Mouse (Mus musculus): ENCODE measurements around the gene Cntrob. TPM values are rescaled to one million over a fixed set of nuclear protein-coding genes. Genes with fewer than 3 reads are reported as not detected.
A peak's percentile ranks its signal among the peaks of the same experiment; 100 is the strongest.

Cntrob gene
- total and polyA plus RNA-seq, 2 experiments from 2014 or later, result 6.9 to 7.5 TPM

DNA sequence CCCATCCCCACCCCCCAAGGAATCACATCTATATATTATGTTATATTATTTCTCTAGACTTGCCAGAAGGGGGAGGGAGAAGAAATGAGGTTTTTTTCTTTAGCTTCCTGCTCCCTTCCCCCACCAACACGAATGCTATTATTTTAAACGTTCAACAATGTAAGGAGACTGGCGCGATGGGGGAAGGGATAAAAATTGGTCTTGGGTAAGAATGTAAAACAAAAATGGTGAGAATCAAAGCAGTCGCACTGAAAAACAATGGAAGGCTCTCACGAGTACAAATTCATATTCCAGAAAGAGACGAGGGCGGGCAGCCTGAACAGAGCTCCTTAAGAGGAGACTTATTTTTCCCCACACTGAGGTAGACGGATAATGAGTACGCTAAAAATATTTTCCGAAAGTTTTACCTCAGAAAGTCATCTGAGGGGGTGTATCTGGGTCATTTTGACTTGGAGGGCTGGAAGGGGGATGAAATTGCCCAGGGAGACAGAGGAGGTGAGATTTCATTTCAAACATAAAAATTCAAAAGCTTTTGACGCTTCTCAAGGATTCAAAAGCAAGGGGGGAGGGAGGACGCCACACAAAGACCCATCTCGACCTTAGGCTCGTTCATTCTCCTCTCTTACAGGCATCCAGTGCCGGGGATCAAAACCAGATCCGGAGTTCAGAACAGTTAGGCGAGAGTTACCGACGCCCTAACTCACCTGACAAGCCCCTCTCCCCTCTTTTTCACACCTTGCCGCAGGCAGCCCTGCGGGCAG, 43.5 kb upstream of the Cntrob start:
- WGBS, result under 1% methylated on average over 22 of the region's 22 CpGs
- Histone ChIP-seq H3K4me2 (ENCODE audit: low read depth, low read length) (peak overlapping the region; percentile 99), H3K27me3 (ENCODE audit: control insufficient read depth, insufficient read depth, low read length) (no peaks in the 10 kb centered on the region), H3K9ac (replicated peaks; ENCODE audit: low read depth, low read length) (peak overlapping the region; percentile 99), H3K9me3 (replicated peaks; ENCODE audit: control insufficient read depth, low read length) (no peaks in the 10 kb centered on the region), H3K36me3 (replicated peaks; ENCODE audit: control insufficient read depth, insufficient read depth, low read length) (peaks cover 9% of the 10 kb centered on the region), H3K27ac (ENCODE audit: low read depth) (peak overlapping the region; percentile 97), H3K4me3 (ENCODE audit: low read depth, low read length) (peak overlapping the region; percentile 99), H3K4me1 (ENCODE audit: control insufficient read depth, insufficient read depth) (peaks cover 43% of the 10 kb centered on the region)
- DNase-seq (ENCODE audit: low spot score), result peak; percentile 36
- no peak for ATAC-seq (ENCODE audit: insufficient read depth, low read depth)
- TF ChIP-seq EP300 (IDR thresholded peaks at IDR 0.05; ENCODE audit: low read depth) (no peak; the same call in 1 of the 2 replicates), CTCF (IDR thresholded peaks at IDR 0.05; ENCODE audit: low read depth) (no peak)

DNA sequence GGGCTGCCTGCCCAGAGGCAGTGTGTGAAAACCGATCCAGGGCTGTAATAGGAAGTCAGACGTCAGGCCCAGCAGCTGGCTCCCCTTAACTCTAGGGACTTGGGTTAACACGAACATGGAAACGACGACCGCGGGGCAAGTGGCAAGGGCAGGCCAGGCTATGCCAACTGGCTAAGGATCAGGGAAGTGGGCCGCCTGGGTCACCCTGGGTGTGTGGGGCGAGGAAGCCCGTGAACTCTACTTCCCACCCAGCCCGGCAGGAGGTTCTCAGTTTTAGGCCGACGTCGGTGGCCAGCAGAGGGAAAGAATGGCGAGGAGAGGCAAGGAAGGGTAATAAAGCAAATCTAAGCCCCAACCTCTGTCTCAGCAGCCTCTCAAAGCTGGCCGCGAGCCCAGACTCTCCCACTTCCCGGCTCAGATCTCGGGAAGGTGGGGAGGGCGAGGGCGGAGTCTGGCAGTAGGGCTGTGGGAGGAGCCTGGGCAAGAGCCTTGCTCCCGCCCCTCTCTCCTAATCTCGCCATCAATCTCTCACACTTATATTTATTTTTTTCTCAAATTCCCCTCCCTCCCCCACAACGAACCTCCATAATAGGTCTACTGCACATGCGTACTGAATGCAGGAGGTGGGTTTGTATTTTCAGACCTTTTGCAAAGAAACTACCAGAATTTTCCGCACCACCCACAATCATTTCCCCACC, 42.7 kb upstream of the Cntrob start:
- Histone ChIP-seq H3K4me1 (ENCODE audit: control insufficient read depth, insufficient read depth) (peaks cover 41% of the 10 kb centered on the region), H3K9ac (replicated peaks; ENCODE audit: low read depth, low read length) (peak overlapping the region; percentile 99), H3K4me2 (ENCODE audit: low read depth, low read length) (peak overlapping the region; percentile 99), H3K9me3 (replicated peaks; ENCODE audit: control insufficient read depth, low read length) (no peaks in the 10 kb centered on the region), H3K27me3 (ENCODE audit: control insufficient read depth, insufficient read depth, low read length) (no peaks in the 10 kb centered on the region), H3K36me3 (replicated peaks; ENCODE audit: control insufficient read depth, insufficient read depth, low read length) (peaks cover 17% of the 10 kb centered on the region), H3K4me3 (ENCODE audit: low read depth, low read length) (peak overlapping the region; percentile 99), H3K27ac (ENCODE audit: low read depth) (peak overlapping the region; percentile 97)
- DNase-seq (ENCODE audit: low spot score), result peak; percentile 96
- TF ChIP-seq EP300 (IDR thresholded peaks at IDR 0.05; ENCODE audit: low read depth) (peak; percentile 37; the same call in 1 of the 2 replicates), CTCF (IDR thresholded peaks at IDR 0.05; ENCODE audit: low read depth) (0 out of 2 replicates have a peak, but pooled peaks have one; percentile 14)
- ATAC-seq (ENCODE audit: insufficient read depth, low read depth), result peak; percentile 75
- WGBS, result under 1% methylated on average over 26 of the region's 26 CpGs

DNA sequence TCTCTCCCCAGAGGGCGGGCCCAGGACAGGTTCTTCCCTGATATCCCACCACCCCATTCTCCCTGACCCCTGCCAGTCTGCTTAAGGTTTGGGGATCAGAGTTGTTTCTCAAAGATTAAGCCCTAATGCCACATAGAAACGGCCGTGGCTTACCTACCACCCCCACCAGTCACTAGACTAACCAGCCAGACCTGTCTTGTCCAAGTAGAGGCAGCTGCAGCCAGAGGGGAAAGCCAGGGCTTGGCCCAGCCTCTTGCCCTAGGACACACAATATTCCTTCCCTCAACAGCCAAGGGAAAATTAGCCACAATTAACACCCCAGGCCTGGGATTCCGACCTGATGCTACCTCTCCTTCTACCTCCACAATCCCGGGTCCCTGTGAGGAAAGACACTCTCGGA, 42.1 kb upstream of the Cntrob start:
- H3K36me3 ChIP-seq (replicated peaks; ENCODE audit: control insufficient read depth, insufficient read depth, low read length), result peaks cover 22% of the 10 kb centered on the region
- no peak for DNase-seq (ENCODE audit: low spot score)
- WGBS, result 41% methylated on average over 6 of the region's 6 CpGs
- H3K27ac ChIP-seq (ENCODE audit: low read depth), result peak overlapping the region; percentile 97
- ATAC-seq (ENCODE audit: insufficient read depth, low read depth), result no peak
- peak overlapping the region; percentile 99 for H3K4me2 ChIP-seq (ENCODE audit: low read depth, low read length)
- H3K4me3 ChIP-seq (ENCODE audit: low read depth, low read length), result 0 out of 2 replicates have a peak overlapping the region, but pooled peaks have one; percentile 99
- no peaks in the 10 kb centered on the region for H3K27me3 ChIP-seq (ENCODE audit: control insufficient read depth, insufficient read depth, low read length)
- TF ChIP-seq CTCF (IDR thresholded peaks at IDR 0.05; ENCODE audit: low read depth) (no peak), EP300 (IDR thresholded peaks at IDR 0.05; ENCODE audit: low read depth) (no peak)
- H3K4me1 ChIP-seq (ENCODE audit: control insufficient read depth, insufficient read depth), result peaks cover 41% of the 10 kb centered on the region
- no peaks in the 10 kb centered on the region for H3K9me3 ChIP-seq (replicated peaks; ENCODE audit: control insufficient read depth, low read length)
- peak overlapping the region; percentile 54; the same call in 1 of the 2 replicates for H3K9ac ChIP-seq (replicated peaks; ENCODE audit: low read depth, low read length)

DNA sequence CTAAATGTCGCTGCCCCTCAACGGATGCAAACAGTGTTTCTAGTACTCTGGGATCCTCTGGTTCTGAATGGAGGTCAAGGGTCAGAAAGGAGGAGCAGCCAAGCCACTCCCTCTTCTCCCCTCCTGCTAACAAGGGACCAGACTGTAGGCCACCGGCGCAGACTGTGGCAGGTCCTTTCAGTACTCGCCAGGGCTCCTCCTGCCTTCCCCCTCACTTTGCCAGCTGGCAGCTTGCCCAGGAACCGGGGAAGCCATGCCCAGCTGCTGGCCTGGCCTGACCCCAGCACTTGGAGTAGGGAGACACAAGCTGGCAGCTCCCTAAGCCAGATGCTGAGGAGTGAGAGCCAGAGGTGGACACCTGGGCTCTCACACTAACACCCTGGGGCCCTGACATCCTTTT, 41.3 kb upstream of the Cntrob start:
- H3K9me3 ChIP-seq (replicated peaks; ENCODE audit: control insufficient read depth, low read length), result no peaks in the 10 kb centered on the region
- DNase-seq (ENCODE audit: low spot score) (peak; percentile 91), ATAC-seq (ENCODE audit: insufficient read depth, low read depth) (peak; percentile 81)
- peak overlapping the region; percentile 97 for H3K27ac ChIP-seq (ENCODE audit: low read depth)
- H3K4me2 ChIP-seq (ENCODE audit: low read depth, low read length), result peak overlapping the region; percentile 24; the same call in 1 of the 2 replicates
- H3K27me3 ChIP-seq (ENCODE audit: control insufficient read depth, insufficient read depth, low read length), result no peaks in the 10 kb centered on the region
- H3K36me3 ChIP-seq (replicated peaks; ENCODE audit: control insufficient read depth, insufficient read depth, low read length), result peaks cover 30% of the 10 kb centered on the region
- no peak overlapping the region for H3K9ac ChIP-seq (replicated peaks; ENCODE audit: low read depth, low read length)
- 2% methylated on average over 6 of the region's 6 CpGs for WGBS
- no peak overlapping the region for H3K4me3 ChIP-seq (ENCODE audit: low read depth, low read length)
- TF ChIP-seq CTCF (IDR thresholded peaks at IDR 0.05; ENCODE audit: low read depth), result no peak
- no peak for TF ChIP-seq EP300 (IDR thresholded peaks at IDR 0.05; ENCODE audit: low read depth)
- peaks cover 41% of the 10 kb centered on the region for H3K4me1 ChIP-seq (ENCODE audit: control insufficient read depth, insufficient read depth)

DNA sequence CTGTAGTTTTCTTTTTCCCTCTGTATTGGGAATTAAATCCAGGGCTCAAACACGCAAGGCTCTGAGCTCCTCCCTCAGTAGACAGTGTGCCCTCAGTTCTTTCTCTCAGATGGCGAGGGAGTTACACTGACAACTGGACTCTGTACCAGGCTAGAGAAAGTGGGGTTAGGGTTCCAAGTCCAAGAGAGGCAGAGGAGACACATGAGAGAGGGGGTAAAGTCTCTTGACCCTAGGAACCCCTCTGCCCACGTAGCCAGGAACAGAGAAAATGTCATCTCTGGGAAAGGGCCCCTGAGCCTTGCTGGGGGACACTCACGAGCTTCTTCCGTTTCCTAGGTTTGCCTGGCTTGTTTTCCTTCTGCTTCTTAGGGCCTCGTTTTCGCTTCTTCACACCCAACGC, 40.8 kb upstream of the Cntrob start:
- WGBS, result 51% methylated on average over 8 of the region's 8 CpGs
- H3K9ac ChIP-seq (replicated peaks; ENCODE audit: low read depth, low read length), result no peak overlapping the region
- DNase-seq (ENCODE audit: low spot score), result no peak

More for the DNA sequence above, 40.8 kb upstream of the Cntrob start:
- no peak overlapping the region for H3K4me3 ChIP-seq (ENCODE audit: low read depth, low read length)
- ATAC-seq (ENCODE audit: insufficient read depth, low read depth), result no peak
- H3K36me3 ChIP-seq (replicated peaks; ENCODE audit: control insufficient read depth, insufficient read depth, low read length), result peaks cover 34% of the 10 kb centered on the region
- peak overlapping the region; percentile 24; the same call in 1 of the 2 replicates for H3K4me2 ChIP-seq (ENCODE audit: low read depth, low read length)
- TF ChIP-seq CTCF (IDR thresholded peaks at IDR 0.05; ENCODE audit: low read depth) (no peak), EP300 (IDR thresholded peaks at IDR 0.05; ENCODE audit: low read depth) (no peak)
- H3K27ac ChIP-seq (ENCODE audit: low read depth), result peak overlapping the region; percentile 49
- no peaks in the 10 kb centered on the region for H3K27me3 ChIP-seq (ENCODE audit: control insufficient read depth, insufficient read depth, low read length)
- peaks cover 41% of the 10 kb centered on the region for H3K4me1 ChIP-seq (ENCODE audit: control insufficient read depth, insufficient read depth)
- H3K9me3 ChIP-seq (replicated peaks; ENCODE audit: control insufficient read depth, low read length), result no peaks in the 10 kb centered on the region
